ENCODE assay signal across 10 mouse cellular contexts in the genomic region with DNA sequence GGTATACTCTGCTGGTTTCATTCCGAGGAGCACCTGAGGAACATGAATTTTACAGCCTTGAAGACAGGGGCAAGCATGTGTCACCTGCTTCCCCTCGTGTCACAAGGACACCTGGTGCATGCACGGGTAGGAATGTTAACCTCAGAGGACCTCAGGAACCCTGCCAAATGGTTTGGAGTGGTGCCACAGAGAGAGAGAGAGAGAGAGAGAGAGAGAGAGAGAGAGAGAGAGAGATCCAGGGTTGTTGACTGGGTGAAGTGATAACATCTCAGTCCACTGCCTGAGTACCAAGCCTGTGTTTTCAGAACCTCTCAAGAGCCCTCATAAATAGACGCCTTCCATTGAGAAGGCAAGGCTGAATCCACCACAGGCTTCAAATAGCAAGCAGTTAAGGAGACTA. TPM values are rescaled to one million over a fixed set of nuclear protein-coding genes. Genes with fewer than 3 reads are reported as not detected.
DNase-seq lines count a peak whose midpoint lies in the region; ATAC-seq and TF ChIP-seq lines count a peak whose summit lies in the region.
"Had no signal": no experiment of that assay in that cellular context is flagged by ENCODE, and none has a peak within 500 bp of the region (broad histone marks: within the 10 kb centered on the region; RNA-seq: fewer than 3 reads in every experiment).

No protein-coding gene starts in this region.

- TF ChIP-seq EP300 in MEL (IDR thresholded peaks at IDR 0.05; ENCODE audit: low read depth in 1 of 2, low read length in 2 of 2): no peak

- no peaks in the 10 kb centered on the region for H3K9me3 ChIP-seq in hindbrain, embryonic 14.5 days (ENCODE audit: control insufficient read depth, low read length)
- H3K9me3 ChIP-seq in hindbrain, embryonic 11.5 days (ENCODE audit: control insufficient read depth, low read length): no peaks in the 10 kb centered on the region
- no peaks in the 10 kb centered on the region for H3K9me3 ChIP-seq in MEL (replicated peaks; ENCODE audit: insufficient read depth, low read length)
- no peaks in the 10 kb centered on the region for H3K9me3 ChIP-seq in lung, embryonic 15.5 days
- H3K9me3 ChIP-seq: embryonic facial prominence, embryonic 13.5 days; megakaryocyte, embryonic 14.5 days had no signal

- TF ChIP-seq CTCF in MEL (IDR thresholded peaks at IDR 0.05 in 2 of 3, conservative IDR thresholded peaks at IDR 0.05 in 1 of 3; ENCODE audit: control insufficient read depth in 1 of 3, insufficient read depth in 1 of 3, low read depth in 2 of 3, low read length in 3 of 3, poor library complexity in 1 of 3, severe bottlenecking in 1 of 3): no peak

- no peak for ATAC-seq in hindbrain, embryonic 14.5 days (ENCODE audit: low FRiP score)
- ATAC-seq in hindbrain, embryonic 11.5 days (ENCODE audit: low FRiP score): no peak
- peak; percentile 41 for ATAC-seq in erythroid progenitor cell, adult 5-6 weeks (replicated peaks; ENCODE audit: low FRiP score, poor library complexity, severe bottlenecking)
- peak; percentile 27; the same call in 1 of the 2 replicates for ATAC-seq in lung, embryonic 15.5 days (ENCODE audit: borderline replicate concordance, extremely low read depth, low FRiP score, low TSS enrichment)

- H3K4me3 ChIP-seq in hindbrain, embryonic 14.5 days (replicated peaks; ENCODE audit: low read length): no peak overlapping the region
- no peak overlapping the region for H3K4me3 ChIP-seq in hindbrain, embryonic 11.5 days (ENCODE audit: low read depth, low read length)
- 0 out of 4 replicates have a peak overlapping the region, but pooled peaks of 1 of the 2 experiments have one; percentile 1 for H3K4me3 ChIP-seq in MEL (ENCODE audit: control insufficient read depth in 1 of 2, insufficient read depth in 1 of 2, low read depth in 2 of 2, low read length in 2 of 2)
- H3K4me3 ChIP-seq in lung, embryonic 15.5 days: no peak overlapping the region
- H3K4me3 ChIP-seq: embryonic facial prominence, embryonic 13.5 days; megakaryocyte, embryonic 14.5 days had no signal

- no peak overlapping the region for H3K4me2 ChIP-seq in hindbrain, embryonic 14.5 days (replicated peaks)
- H3K4me2 ChIP-seq in hindbrain, embryonic 11.5 days (replicated peaks; ENCODE audit: low read depth, low read length): no peak overlapping the region
- H3K4me2 ChIP-seq in lung, embryonic 15.5 days: no peak overlapping the region
- H3K4me2 ChIP-seq: embryonic facial prominence, embryonic 13.5 days had no signal

- no peaks in the 10 kb centered on the region for H3K36me3 ChIP-seq in hindbrain, embryonic 14.5 days (replicated peaks; ENCODE audit: control insufficient read depth, insufficient read depth)
- no peaks in the 10 kb centered on the region for H3K36me3 ChIP-seq in hindbrain, embryonic 11.5 days (ENCODE audit: control insufficient read depth, insufficient read depth, low read length)
- H3K36me3 ChIP-seq in MEL (ENCODE audit: control insufficient read depth in 1 of 2, insufficient read depth in 2 of 2, low read length in 2 of 2): peaks cover 0 to 48% of the 10 kb centered on the region in 2 experiments; a peak in 2 of 4 replicates
- no peaks in the 10 kb centered on the region for H3K36me3 ChIP-seq in lung, embryonic 15.5 days
- H3K36me3 ChIP-seq: embryonic facial prominence, embryonic 13.5 days had no signal

- no peak for DNase-seq in hindbrain, embryonic 14.5 days (ENCODE audit: low spot score)
- DNase-seq in hindbrain, embryonic 11.5 days (ENCODE audit: low spot score): no peak
- peak; percentile 81 for DNase-seq in MEL (ENCODE audit: low read depth, low spot score)
- no peak for DNase-seq in gastrocnemius, postnatal 4 days (ENCODE audit: low spot score in 2 of 2)
- DNase-seq in embryo, embryonic 10.5 days (ENCODE audit: low spot score): no peak
- DNase-seq: cerebellum, adult 11-12 months had no signal

- peaks cover 18% of the 10 kb centered on the region for H3K79me2 ChIP-seq in MEL (ENCODE audit: control insufficient read depth, insufficient read depth, low read length, poor library complexity)

- H3K27me3 ChIP-seq in hindbrain, embryonic 14.5 days (ENCODE audit: control insufficient read depth, insufficient read depth, low read length): no peaks in the 10 kb centered on the region
- no peaks in the 10 kb centered on the region for H3K27me3 ChIP-seq in hindbrain, embryonic 11.5 days (ENCODE audit: control insufficient read depth, insufficient read depth, low read length)
- H3K27me3 ChIP-seq in MEL (ENCODE audit: control insufficient read depth in 1 of 2, insufficient read depth in 2 of 2, low read length in 2 of 2): no peaks in the 10 kb centered on the region
- H3K27me3 ChIP-seq in lung, embryonic 15.5 days: no peaks in the 10 kb centered on the region
- H3K27me3 ChIP-seq: embryonic facial prominence, embryonic 13.5 days; megakaryocyte, embryonic 14.5 days had no signal

- H3K9ac ChIP-seq in hindbrain, embryonic 14.5 days: no peak overlapping the region
- no peak overlapping the region for H3K9ac ChIP-seq in hindbrain, embryonic 11.5 days (ENCODE audit: low read depth, low read length)
- peak overlapping the region; percentile 56 for H3K9ac ChIP-seq in MEL (ENCODE audit: control insufficient read depth, low read depth, low read length, poor library complexity, severe bottlenecking)
- H3K9ac ChIP-seq in lung, embryonic 15.5 days: no peak overlapping the region
- H3K9ac ChIP-seq: embryonic facial prominence, embryonic 13.5 days had no signal

- peaks cover 5% of the 10 kb centered on the region; the same call in 1 of the 2 replicates for H3K4me1 ChIP-seq in hindbrain, embryonic 14.5 days (replicated peaks; ENCODE audit: control insufficient read depth, insufficient read depth, low read length)
- H3K4me1 ChIP-seq in hindbrain, embryonic 11.5 days (replicated peaks; ENCODE audit: control insufficient read depth, insufficient read depth, low read length): no peaks in the 10 kb centered on the region
- H3K4me1 ChIP-seq in MEL (ENCODE audit: control insufficient read depth in 1 of 2, insufficient read depth in 2 of 2, low read length in 2 of 2): peaks cover 28 to 48% of the 10 kb centered on the region in 2 experiments
- H3K4me1 ChIP-seq in lung, embryonic 15.5 days: peaks cover 18% of the 10 kb centered on the region
- H3K4me1 ChIP-seq: embryonic facial prominence, embryonic 13.5 days; megakaryocyte, embryonic 14.5 days had no signal

- no peak for TF ChIP-seq RAD21 in MEL (IDR thresholded peaks at IDR 0.05; ENCODE audit: low read depth, low read length)

- peak overlapping the region; percentile 6; the same call in 1 of the 2 replicates for H3K27ac ChIP-seq in hindbrain, embryonic 14.5 days
- H3K27ac ChIP-seq in hindbrain, embryonic 11.5 days (ENCODE audit: low read depth, low read length): no peak overlapping the region
- peak overlapping the region; percentile 99 for H3K27ac ChIP-seq in MEL (ENCODE audit: control insufficient read depth, low read depth, low read length)
- no peak overlapping the region for H3K27ac ChIP-seq in lung, embryonic 15.5 days
- H3K27ac ChIP-seq: embryonic facial prominence, embryonic 13.5 days had no signal

- peak in 1 of 2 experiments; percentile 27; a peak in 1 of 4 replicates for TF ChIP-seq POLR2A in MEL (IDR thresholded peaks at IDR 0.05; ENCODE audit: control insufficient read depth in 1 of 2, insufficient read depth in 1 of 2, low read depth in 1 of 2, low read length in 2 of 2, poor library complexity in 1 of 2)

- WGBS in hindbrain, embryonic 14.5 days: 66% methylated on average over 4 of the region's 4 CpGs
- 80% methylated on average over 4 of the region's 4 CpGs for WGBS in hindbrain, embryonic 11.5 days
- 22% methylated on average over 4 of the region's 4 CpGs for WGBS in lung, embryonic 15.5 days

TF ChIP-seq in MEL, 35 proteins besides CTCF, POLR2A, EP300 and RAD21:
- peak; percentile 88 for TF ChIP-seq GATA1 (IDR thresholded peaks at IDR 0.05; ENCODE audit: low read depth, low read length)
- TF ChIP-seq MAFK (IDR thresholded peaks at IDR 0.05; ENCODE audit: borderline replicate concordance, low read depth, low read length): no peak
- no peak for TF ChIP-seq NRF1 (IDR thresholded peaks at IDR 0.05; ENCODE audit: insufficient read depth, low read depth, low read length, poor library complexity, severe bottlenecking)
- TF ChIP-seq TAL1 (IDR thresholded peaks at IDR 0.05; ENCODE audit: low read length): no peak
- TF ChIP-seq JUND (IDR thresholded peaks at IDR 0.05; ENCODE audit: low read depth, low read length): no peak
- no peak for TF ChIP-seq ZNF384 (IDR thresholded peaks at IDR 0.05; ENCODE audit: low read depth, low read length)
- no peak for TF ChIP-seq UBTF (IDR thresholded peaks at IDR 0.05; ENCODE audit: borderline replicate concordance, insufficient read depth, low read depth, low read length)
- peak; percentile 72 for TF ChIP-seq TBP (IDR thresholded peaks at IDR 0.05; ENCODE audit: low read depth, low read length)
- TF ChIP-seq HCFC1 (IDR thresholded peaks at IDR 0.05; ENCODE audit: low read depth, low read length): no peak
- TF ChIP-seq USF1 (IDR thresholded peaks at IDR 0.05; ENCODE audit: low read depth, low read length): no peak
- TF ChIP-seq E2F4 (IDR thresholded peaks at IDR 0.05; ENCODE audit: borderline replicate concordance, low read depth, low read length): no peak

RNA-seq across cellular contexts. Expression of a gene that starts 12.0 kb away (rescaled TPM):
- 99.4 and 117 TPM in 2 replicates for polyA plus RNA-seq in hindbrain, embryonic 14.5 days (2014; fragmentation: Nextera tagmentation; extraction: Ambion mirVana)
- polyA plus RNA-seq in hindbrain, embryonic 11.5 days (2014; fragmentation: Nextera tagmentation; extraction: Ambion mirVana): 118 and 126 TPM in 2 replicates
- 170 and 176 TPM in 2 replicates for total RNA-seq in MEL (2012; rRNA removed)
- 100 to 1,000 TPM; 300 to 388 TPM for polyA plus RNA-seq in MEL (2012; ENCODE audit: insufficient read depth in 1 of 2, insufficient read length in 2 of 2, low read depth in 1 of 2, low replicate concordance in 2 of 2, missing spikeins in 1 of 2)
- 11.2 and 36.9 TPM in 2 replicates for total RNA-seq in erythroid progenitor cell, adult 5-6 weeks (2015; ENCODE audit: low replicate concordance)
- 3.8 and 23.2 TPM in 2 replicates for total RNA-seq in erythroid progenitor cell, adult 5-6 weeks (2017; ENCODE audit: low replicate concordance)
- 52.7 and 55.0 TPM in 2 replicates for polyA plus RNA-seq in lung, embryonic 15.5 days (2015; fragmentation: Nextera tagmentation; extraction: Ambion mirVana)
- 10 to 100 TPM; 34.9 to 38.7 TPM for total RNA-seq in gastrocnemius, postnatal 4 days (2021)

RNA-seq across cellular contexts. Expression of a gene that starts 29.8 kb away (rescaled TPM):
- polyA plus RNA-seq in hindbrain, embryonic 14.5 days (2014; fragmentation: Nextera tagmentation; extraction: Ambion mirVana): 15.9 and 18.8 TPM in 2 replicates
- 15.3 and 15.8 TPM in 2 replicates for polyA plus RNA-seq in hindbrain, embryonic 11.5 days (2014; fragmentation: Nextera tagmentation; extraction: Ambion mirVana)
- 9.1 and 14.2 TPM in 2 replicates for total RNA-seq in MEL (2012; rRNA removed)
- 10 to 100 TPM in 1 of 2 experiments, not detected in 1; 12.1 TPM for polyA plus RNA-seq in MEL (2012; ENCODE audit: insufficient read depth in 1 of 2, insufficient read length in 2 of 2, low read depth in 1 of 2, low replicate concordance in 2 of 2, missing spikeins in 1 of 2)
- total RNA-seq in erythroid progenitor cell, adult 5-6 weeks (2015; ENCODE audit: low replicate concordance): 4.0 and 11.7 TPM in 2 replicates
- total RNA-seq in erythroid progenitor cell, adult 5-6 weeks (2017; ENCODE audit: low replicate concordance): 5.1 and 6.7 TPM in 2 replicates
- 15.7 and 16.2 TPM in 2 replicates for polyA plus RNA-seq in lung, embryonic 15.5 days (2015; fragmentation: Nextera tagmentation; extraction: Ambion mirVana)
- total RNA-seq in gastrocnemius, postnatal 4 days (2021): 10 to 100 TPM; 10.3 to 11.5 TPM

Comparison
In these comparisons a context has a peak if more than half of its experiments do, and no peak if none do; other contexts are left out.
1. H3K27ac ChIP-seq: peak in hindbrain, embryonic 14.5 days (single experiment) and MEL (single experiment); none in hindbrain, embryonic 11.5 days (single experiment) and lung, embryonic 15.5 days (single experiment).
2. ATAC-seq: peak in erythroid progenitor cell, adult 5-6 weeks (single experiment) and lung, embryonic 15.5 days (single experiment); none in hindbrain, embryonic 14.5 days (single experiment) and hindbrain, embryonic 11.5 days (single experiment).